Mouse (Mus musculus): Measurements from ENCODE around the gene Iqsec2. TPM values are rescaled to one million over a fixed set of nuclear protein-coding genes. Genes with fewer than 3 reads are reported as not detected.

Iqsec2 gene
- polyA plus RNA-seq, 2 experiments: 1.1 to 1.3 TPM

DNA sequence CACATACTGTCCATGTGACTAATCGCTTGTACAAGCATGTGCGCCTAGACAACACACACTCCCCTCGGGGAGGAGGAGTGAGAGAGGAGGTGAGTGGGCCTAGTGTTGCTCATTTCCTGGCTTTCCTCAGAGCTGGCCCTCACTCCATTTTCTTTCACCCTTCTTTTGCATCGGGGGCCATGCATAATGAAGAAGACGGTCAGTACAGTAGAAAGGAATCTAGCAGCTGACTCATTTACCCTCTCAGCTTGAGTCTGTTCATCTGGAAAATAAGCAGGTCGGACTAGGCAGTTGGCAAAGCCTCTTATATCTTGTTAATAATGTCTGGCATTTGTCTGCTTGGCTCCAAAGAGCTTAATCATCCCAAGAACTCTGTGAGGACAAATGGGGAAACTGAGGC, 22.1 kb downstream of the Iqsec2 start:
- no peak for TF ChIP-seq CTCF (IDR thresholded peaks at IDR 0.05; ENCODE audit: low read depth)
- TF ChIP-seq EP300 (IDR thresholded peaks at IDR 0.05; ENCODE audit: low read depth): no peak
- H3K36me3 ChIP-seq (replicated peaks; ENCODE audit: control insufficient read depth, insufficient read depth, low read depth): no peaks in the 10 kb centered on the region
- no peak overlapping the region for H3K4me2 ChIP-seq (ENCODE audit: low read depth)
- no peaks in the 10 kb centered on the region for H3K9me3 ChIP-seq (ENCODE audit: control insufficient read depth, low read length)
- no peaks in the 10 kb centered on the region; the same call in 1 of the 2 replicates for H3K27me3 ChIP-seq (ENCODE audit: control insufficient read depth, insufficient read depth, low read length)
- H3K4me1 ChIP-seq (replicated peaks; ENCODE audit: control insufficient read depth in 2 of 2, insufficient read depth in 2 of 2, low read length in 1 of 2): no peaks in the 10 kb centered on the region
- ATAC-seq (ENCODE audit: insufficient read depth) (no peak), DNase-seq (ENCODE audit: low read depth in 3 of 3, low spot score in 3 of 3) (no peak)
- no peak overlapping the region for H3K9ac ChIP-seq (replicated peaks)
- 71% methylated on average over 6 of the region's 6 CpGs for WGBS (ENCODE audit: insufficient replicate concordance)
- H3K4me3 ChIP-seq (ENCODE audit: insufficient read depth in 1 of 2, low read depth in 2 of 2, low read length in 2 of 2): no peak overlapping the region
- H3K27ac ChIP-seq: no peak overlapping the region

DNA sequence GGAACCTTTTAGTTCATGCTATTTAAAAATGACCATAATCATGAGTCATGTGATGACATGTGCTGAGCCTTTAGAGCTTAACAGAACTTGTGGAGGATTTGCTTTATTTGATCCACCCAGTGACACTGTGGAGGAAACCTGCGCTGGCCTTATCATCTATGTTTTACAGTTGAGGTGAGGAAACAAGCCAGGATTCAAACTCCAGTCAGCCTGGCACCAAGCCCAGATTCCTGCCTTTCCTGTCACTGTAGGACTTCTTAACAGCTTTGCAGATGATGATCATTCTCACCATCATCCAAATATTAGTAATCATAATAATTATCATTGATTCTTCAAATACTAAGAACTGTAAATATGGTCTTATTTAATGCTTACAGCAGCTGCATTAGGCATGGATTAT, 24.5 kb downstream of the Iqsec2 start:
- WGBS (ENCODE audit: insufficient replicate concordance): 76% methylated on average over 1 of the region's 1 CpGs
- no peaks in the 10 kb centered on the region for H3K36me3 ChIP-seq (replicated peaks; ENCODE audit: control insufficient read depth, insufficient read depth, low read depth)
- H3K4me2 ChIP-seq (ENCODE audit: low read depth): no peak overlapping the region
- no peaks in the 10 kb centered on the region for H3K9me3 ChIP-seq (ENCODE audit: control insufficient read depth, low read length)
- H3K27ac ChIP-seq: no peak overlapping the region
- no peaks in the 10 kb centered on the region; the same call in 1 of the 2 replicates for H3K27me3 ChIP-seq (ENCODE audit: control insufficient read depth, insufficient read depth, low read length)
- H3K9ac ChIP-seq (replicated peaks): no peak overlapping the region
- 0 out of 4 replicates have a peak, but pooled peaks cover 0 to 3% of the 10 kb centered on the region in 2 experiments for H3K4me1 ChIP-seq (replicated peaks; ENCODE audit: control insufficient read depth in 2 of 2, insufficient read depth in 2 of 2, low read length in 1 of 2)
- ATAC-seq (ENCODE audit: insufficient read depth) (no peak), DNase-seq (ENCODE audit: low read depth in 3 of 3, low spot score in 3 of 3) (no peak)
- H3K4me3 ChIP-seq (ENCODE audit: insufficient read depth in 1 of 2, low read depth in 2 of 2, low read length in 2 of 2): no peak overlapping the region
- no peak for TF ChIP-seq EP300 (IDR thresholded peaks at IDR 0.05; ENCODE audit: low read depth)
- no peak for TF ChIP-seq CTCF (IDR thresholded peaks at IDR 0.05; ENCODE audit: low read depth)

GRCm38 (mm10) chrX:152171041-152172026, 27.3 kb downstream of the Iqsec2 start:
- Histone ChIP-seq H3K27me3 (ENCODE audit: control insufficient read depth, insufficient read depth, low read length) (no peaks in the 10 kb centered on the region; the same call in 1 of the 2 replicates), H3K4me1 (replicated peaks; ENCODE audit: control insufficient read depth in 2 of 2, insufficient read depth in 2 of 2, low read length in 1 of 2) (0 out of 4 replicates have a peak, but pooled peaks cover 0 to 3% of the 10 kb centered on the region in 2 experiments), H3K27ac (no peak overlapping the region), H3K9me3 (ENCODE audit: control insufficient read depth, low read length) (no peaks in the 10 kb centered on the region), H3K36me3 (replicated peaks; ENCODE audit: control insufficient read depth, insufficient read depth, low read depth) (no peaks in the 10 kb centered on the region), H3K4me3 (ENCODE audit: insufficient read depth in 1 of 2, low read depth in 2 of 2, low read length in 2 of 2) (no peak overlapping the region), H3K4me2 (ENCODE audit: low read depth) (no peak overlapping the region), H3K9ac (replicated peaks) (no peak overlapping the region)
- ATAC-seq (ENCODE audit: insufficient read depth) (peak; percentile 45; the same call in 1 of the 2 replicates), DNase-seq (ENCODE audit: low read depth in 3 of 3, low spot score in 3 of 3) (no peak)
- 29% methylated on average over 6 of the region's 6 CpGs for WGBS (ENCODE audit: insufficient replicate concordance)
- no peak for TF ChIP-seq EP300 (IDR thresholded peaks at IDR 0.05; ENCODE audit: low read depth)

DNA sequence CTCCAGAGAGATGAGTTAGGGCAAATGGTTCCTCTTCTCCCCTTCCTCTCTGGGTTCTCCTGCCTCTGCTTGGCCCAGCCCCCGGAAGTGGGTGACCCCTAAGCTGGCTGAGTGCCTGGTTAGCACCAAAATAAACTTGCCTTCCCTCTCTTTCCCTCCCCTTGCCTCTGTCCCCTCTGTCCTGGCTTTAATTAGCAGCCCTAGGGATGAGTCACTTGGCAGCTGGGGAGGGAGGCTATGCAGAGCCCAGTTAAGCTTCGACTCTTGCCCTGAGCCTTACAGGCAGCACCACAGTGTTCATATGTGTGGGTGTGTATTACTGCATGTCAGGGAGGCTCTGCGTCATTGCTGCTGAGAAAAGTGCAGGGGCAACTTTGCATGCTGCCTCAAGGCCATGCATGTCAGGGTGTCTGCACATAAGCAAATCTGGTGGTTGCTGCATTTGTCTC, 28.4 kb downstream of the Iqsec2 start:
- Histone ChIP-seq H3K9me3 (ENCODE audit: control insufficient read depth, low read length) (no peaks in the 10 kb centered on the region), H3K9ac (replicated peaks) (no peak overlapping the region), H3K4me2 (ENCODE audit: low read depth) (no peak overlapping the region), H3K27me3 (ENCODE audit: control insufficient read depth, insufficient read depth, low read length) (no peaks in the 10 kb centered on the region; the same call in 1 of the 2 replicates), H3K36me3 (replicated peaks; ENCODE audit: control insufficient read depth, insufficient read depth, low read depth) (no peaks in the 10 kb centered on the region), H3K4me3 (ENCODE audit: insufficient read depth in 1 of 2, low read depth in 2 of 2, low read length in 2 of 2) (no peak overlapping the region), H3K4me1 (replicated peaks; ENCODE audit: control insufficient read depth in 2 of 2, insufficient read depth in 2 of 2, low read length in 1 of 2) (0 out of 4 replicates have a peak, but pooled peaks cover 0 to 3% of the 10 kb centered on the region in 2 experiments), H3K27ac (no peak overlapping the region)
- WGBS (ENCODE audit: insufficient replicate concordance): 13% methylated on average over 3 of the region's 3 CpGs
- no peak for TF ChIP-seq EP300 (IDR thresholded peaks at IDR 0.05; ENCODE audit: low read depth)
- no peak for TF ChIP-seq CTCF (IDR thresholded peaks at IDR 0.05; ENCODE audit: low read depth)
- ATAC-seq (ENCODE audit: insufficient read depth): no peak
- no peak for DNase-seq (ENCODE audit: low read depth in 3 of 3, low spot score in 3 of 3)

GRCm38 (mm10) chrX:152175284-152175683, 31.2 kb downstream of the Iqsec2 start:
- H3K36me3 ChIP-seq (replicated peaks; ENCODE audit: control insufficient read depth, insufficient read depth, low read depth): no peaks in the 10 kb centered on the region
- ATAC-seq (ENCODE audit: insufficient read depth) (peak; percentile 32; the same call in 1 of the 2 replicates), DNase-seq (ENCODE audit: low read depth in 3 of 3, low spot score in 3 of 3) (no peak)
- H3K9ac ChIP-seq (replicated peaks): no peak overlapping the region
- WGBS (ENCODE audit: insufficient replicate concordance): 24% methylated on average over 3 of the region's 3 CpGs
- no peak overlapping the region for H3K27ac ChIP-seq
- no peak overlapping the region for H3K4me3 ChIP-seq (ENCODE audit: insufficient read depth in 1 of 2, low read depth in 2 of 2, low read length in 2 of 2)
- H3K4me1 ChIP-seq (replicated peaks; ENCODE audit: control insufficient read depth in 2 of 2, insufficient read depth in 2 of 2, low read length in 1 of 2): peaks cover 0 to 3% of the 10 kb centered on the region in 2 experiments; a peak in 1 of 4 replicates
- no peaks in the 10 kb centered on the region for H3K9me3 ChIP-seq (ENCODE audit: control insufficient read depth, low read length)
- no peak overlapping the region for H3K4me2 ChIP-seq (ENCODE audit: low read depth)
- TF ChIP-seq EP300 (IDR thresholded peaks at IDR 0.05; ENCODE audit: low read depth) (no peak), CTCF (IDR thresholded peaks at IDR 0.05; ENCODE audit: low read depth) (peak; percentile 61)
- H3K27me3 ChIP-seq (ENCODE audit: control insufficient read depth, insufficient read depth, low read length): no peaks in the 10 kb centered on the region
